Mouse (Mus musculus) layer of hippocampus, adult 11-12 months (tissue): ENCODE results near the gene Crygc.
"Not testable (repeated sequence)": the region's sequence is repeated elsewhere in the genome, so short reads cannot be mapped to it uniquely, and the experiment has no call there.

ENCODE experiments used
- DNase-seq: peaks from one replicate; pipeline ENCODE4 v3.0.0; 2022; ENCODE audit warnings: low spot score

Gene Crygc

DNA sequence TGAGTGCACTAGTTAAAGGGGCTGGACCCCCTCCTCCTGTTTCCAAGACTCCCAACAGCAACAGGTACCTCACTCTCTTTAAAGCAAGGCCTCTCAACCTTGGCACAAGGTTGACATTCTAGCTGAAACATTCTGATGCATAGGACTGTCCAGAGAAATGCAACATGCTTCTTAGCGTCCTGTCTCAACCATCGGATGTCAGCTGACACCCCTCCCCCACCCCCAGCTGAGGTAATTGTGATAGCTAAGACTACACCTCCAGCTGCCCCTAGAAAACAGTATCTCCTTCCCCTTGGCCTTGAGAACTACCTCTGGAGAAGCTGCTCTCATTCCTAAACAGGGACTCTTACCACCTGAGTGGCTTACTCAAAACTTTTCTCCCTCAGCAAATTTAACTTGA lies 21.3 kb downstream of the Crygc start:
- no peak for DNase-seq

DNA sequence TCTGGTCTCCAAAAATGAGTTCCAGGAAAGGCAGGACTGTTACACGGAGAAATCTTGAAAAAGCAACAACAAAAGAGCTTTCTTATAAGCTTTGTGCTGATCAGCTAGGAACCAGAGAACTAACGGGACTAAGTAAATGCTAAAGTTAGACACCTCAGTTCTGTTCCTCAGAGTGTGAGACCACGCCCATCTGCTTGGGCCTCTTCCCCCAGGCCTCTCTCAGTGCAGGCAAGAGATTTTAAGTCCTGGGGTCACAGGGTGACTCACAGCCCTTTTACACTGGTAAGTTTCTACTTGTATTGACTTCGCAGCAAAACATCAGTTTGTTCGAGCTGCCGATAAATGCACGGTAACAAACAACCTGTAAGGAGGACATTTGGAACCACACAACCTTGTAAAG lies 21.8 kb downstream of the Crygc start:
- DNase-seq: no peak

DNA sequence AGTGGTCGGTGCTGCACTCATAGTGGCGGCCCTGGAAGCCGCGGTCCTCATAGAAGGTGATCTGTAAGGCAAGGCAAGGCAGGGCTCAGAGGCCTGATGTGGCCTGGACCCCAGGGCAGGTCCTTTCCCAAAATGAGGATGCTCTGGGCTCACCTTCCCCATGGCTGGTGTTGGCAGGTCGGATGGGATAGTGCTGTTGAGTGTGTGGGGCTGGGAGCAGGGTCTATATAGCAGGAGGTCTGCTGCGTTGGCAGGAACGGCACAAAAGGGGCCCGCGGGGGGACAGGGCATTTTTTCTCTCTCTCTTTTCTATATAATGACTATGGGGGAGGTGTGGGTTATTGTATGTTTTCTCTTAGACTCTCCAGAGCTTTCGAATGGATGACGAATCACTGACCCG lies 22.5 kb downstream of the Crygc start, which contains the start of gene Cryge:
Gene Cryge (minus strand): TSS at position 198 of the 400 bp plus-strand sequence.
- DNase-seq: not testable (repeated sequence)

DNA sequence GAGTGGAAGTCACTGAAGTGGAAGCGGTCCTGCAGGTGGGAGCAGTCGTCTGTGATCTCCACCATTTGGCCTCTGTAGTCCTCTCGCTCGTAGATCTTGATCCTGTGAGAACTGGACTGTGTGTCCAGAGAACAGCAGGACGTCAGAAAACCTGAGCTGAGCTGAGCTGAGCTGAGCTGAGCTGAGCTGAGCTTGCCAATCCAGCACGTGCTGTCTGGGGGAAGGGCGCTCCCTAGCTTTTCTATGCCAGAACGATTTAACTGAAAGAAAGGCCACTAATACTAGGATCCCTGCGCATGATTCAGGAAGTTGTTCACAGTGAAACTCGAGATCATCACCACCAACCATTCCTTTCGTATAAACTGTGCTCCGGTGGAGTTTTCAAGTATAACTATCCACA lies 24.7 kb downstream of the Crygc start:
- DNase-seq: peak; percentile 35

DNA sequence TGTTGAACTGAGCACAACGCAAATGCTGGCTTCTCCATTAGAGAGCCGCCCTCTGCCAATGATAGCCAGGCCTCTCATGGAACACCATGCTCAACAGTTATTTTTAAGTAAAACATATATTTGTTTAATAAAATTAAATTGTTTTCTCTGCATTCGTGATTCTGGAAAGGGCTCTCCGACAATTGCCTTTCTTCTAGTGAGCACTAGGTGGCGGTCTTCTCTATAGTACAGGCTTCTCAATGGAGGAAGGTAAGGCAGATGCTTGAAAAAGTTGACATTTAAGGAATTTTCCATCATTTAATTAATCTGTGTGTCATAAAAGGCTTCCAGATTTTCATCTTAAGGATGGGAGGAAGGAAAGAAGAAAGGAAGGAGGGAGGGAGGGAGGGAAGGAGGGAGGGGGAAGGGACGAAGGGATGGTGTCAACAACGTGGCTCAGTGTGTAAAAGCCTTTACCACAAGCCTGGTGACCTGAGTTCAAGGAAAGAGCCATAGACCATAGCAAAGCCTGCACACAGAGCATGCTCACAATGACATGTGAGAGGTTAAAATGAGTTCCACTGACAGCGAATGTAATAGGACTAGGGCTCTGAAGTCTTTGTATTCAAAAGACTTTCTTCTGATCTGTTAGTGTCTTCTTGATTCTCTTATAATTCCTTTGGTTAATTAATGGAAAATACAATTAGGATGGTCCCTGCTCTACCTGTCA lies 26.9 kb downstream of the Crygc start:
- peak; percentile 15 for DNase-seq

DNA sequence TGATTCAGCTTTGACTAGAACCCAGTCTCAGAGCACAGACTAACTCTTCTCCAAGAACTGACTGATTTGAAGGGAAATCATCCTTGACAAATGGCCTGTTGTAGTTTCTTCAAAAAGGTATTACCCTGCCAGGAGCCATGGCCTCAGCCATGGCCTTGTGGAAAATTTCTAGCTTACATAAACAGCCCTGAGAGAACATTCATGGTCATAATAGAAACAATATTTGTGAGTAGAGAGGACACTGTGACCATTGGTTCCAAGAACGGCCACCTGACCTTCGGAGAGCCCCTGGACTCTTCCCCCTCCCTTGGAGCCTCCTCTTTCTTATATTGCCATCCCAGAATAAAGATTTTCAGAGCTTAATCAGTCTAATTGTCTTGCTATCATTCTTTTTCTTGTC lies 30.1 kb downstream of the Crygc start:
- no peak for DNase-seq

DNA sequence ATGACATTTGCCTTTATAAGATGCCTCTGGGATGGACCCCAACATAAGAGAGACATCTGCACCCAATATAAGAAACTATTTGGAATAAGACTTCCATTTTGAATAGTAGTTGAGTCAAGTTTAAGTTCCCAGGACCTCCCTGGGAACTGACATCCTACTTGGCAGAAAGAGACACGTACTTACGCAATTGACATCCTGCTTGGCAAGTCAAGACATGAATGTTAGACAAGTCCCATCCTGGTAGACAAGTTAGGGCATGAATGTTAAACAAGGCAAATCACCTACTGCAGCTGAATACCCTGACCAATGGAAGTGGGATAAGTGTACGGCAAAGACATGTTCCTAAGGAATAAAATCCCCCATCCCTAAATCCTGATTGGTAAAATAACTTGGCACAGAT lies 31.7 kb downstream of the Crygc start:
- no peak for DNase-seq

DNA sequence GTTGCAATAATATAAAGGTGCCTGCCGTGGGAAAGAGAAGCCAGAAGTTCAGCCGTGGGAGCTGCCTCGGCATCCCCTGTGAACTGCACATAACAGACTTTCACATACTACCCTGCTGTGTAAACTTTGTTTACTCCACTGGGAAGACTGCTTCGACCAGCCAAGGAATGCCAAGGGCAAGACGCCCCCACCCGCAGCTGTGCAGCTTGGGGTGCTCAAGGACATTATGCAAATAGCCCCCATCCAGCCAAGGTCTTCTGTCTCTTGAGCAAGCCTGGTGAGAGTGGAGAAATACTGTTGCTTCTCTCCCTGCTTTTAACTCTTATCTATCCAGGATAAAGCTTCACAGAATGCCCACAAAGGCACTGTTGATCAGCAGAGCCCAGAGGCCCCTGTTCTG lies 32.7 kb downstream of the Crygc start:
- no peak for DNase-seq

DNA sequence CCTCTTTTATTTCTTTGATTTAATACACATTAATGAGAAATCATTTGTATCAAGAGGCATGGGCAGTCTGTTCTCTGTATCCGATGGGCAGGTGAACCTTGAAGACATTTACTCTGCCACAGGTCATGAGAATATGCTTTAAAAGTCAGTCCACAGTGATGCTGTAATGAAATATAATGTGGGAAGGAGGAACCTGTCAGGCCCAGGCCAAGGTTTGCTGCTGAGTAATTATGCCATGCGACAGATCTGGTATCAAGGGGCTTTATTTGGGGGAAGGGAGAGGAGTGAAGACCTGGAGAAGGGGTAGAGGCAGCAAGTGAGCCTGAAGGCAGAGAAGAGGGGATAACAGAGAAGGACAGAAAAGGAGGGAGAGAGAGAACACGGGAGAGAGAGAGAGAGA lies 33.8 kb downstream of the Crygc start:
- no peak for DNase-seq

DNA sequence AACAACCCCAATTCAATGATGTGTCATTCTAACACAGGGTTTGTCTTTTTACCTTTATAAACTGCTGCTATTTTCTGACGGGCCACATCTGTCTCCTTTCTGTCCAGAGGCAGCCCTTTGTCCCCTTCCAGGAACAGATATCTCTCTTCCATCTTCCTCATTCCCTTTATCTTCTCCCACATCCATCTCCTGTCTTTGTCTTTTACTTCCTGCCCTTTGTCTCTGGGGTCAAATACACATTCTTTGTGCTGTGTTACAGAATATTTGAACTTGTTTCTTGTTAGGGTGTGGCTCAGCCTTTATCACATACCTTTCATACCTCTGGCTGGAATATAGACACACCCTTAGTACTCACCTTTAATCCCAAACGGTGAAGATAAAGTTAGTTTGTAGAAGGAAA lies 35.9 kb downstream of the Crygc start:
- DNase-seq: no peak

DNA sequence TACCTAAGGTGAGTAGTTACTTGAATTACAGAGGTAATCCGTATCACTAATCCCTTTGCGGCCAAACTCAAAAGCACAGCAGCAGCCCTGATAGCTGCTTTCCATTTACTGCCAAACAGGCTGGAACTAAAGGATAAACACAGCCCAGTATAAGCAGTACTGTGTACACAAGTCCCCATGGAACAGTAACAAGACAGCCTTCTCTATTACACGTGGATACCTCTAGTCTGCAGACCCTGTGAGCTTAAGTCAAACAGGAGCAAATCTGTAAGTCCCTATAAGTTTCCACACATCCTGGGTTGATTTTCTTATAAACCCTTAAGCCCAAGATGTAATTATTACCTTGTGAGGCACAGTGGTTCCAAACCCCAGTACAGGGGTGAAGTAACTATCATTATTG lies 38.0 kb downstream of the Crygc start:
- no peak for DNase-seq

DNA sequence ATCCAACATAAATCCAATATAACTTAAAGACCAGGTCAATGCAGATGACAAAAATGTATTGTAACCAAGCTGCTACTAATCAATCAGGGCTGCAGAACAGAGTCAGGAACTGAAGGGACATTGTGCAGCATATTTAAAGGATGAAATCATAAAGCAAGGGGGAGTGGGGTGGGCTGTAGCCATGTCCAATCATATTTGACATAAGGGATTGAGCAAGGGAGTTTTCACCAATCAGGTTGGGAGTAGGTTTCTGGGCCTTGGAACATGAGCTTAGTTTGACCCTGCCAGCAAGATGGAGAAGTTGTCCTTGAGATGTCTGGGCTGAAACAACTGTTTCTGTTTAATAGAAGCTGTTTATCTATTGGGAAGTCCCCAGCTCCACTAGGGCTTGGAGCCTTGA lies 40.8 kb downstream of the Crygc start, which contains the start of gene Akr1cl:
Gene Akr1cl (minus strand): TSS at position 119 of the 400 bp plus-strand sequence.
- DNase-seq: no peak

DNA sequence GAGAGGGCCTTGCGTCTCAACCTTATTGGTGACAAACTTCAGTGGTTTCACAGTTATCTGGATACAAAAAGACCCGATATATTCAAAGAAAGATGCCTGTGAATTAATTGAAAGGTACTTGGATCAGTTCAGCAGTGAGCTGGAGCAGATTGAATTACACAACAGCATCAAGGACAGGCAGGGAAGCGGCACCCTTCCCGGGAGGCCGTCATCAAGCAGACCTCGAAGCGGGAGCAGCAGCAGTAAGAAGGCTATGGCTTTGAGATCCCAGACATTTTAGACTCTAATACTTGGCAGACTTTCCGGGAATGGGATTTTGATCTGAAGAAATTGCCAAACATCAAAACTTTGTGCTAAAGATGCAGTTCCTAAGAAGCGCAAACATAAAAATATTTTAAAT lies 45.3 kb downstream of the Crygc start:
- DNase-seq: no peak
